Mouse (Mus musculus) forebrain, embryonic 16.5 days (tissue): ENCODE results near the gene Trim50. TPM values are rescaled to one million over a fixed set of nuclear protein-coding genes. Genes with fewer than 3 reads are reported as not detected.

Experiments
- ATAC-seq: fragments of 200-750 bp; cut with Nextera tagmentation; 2 replicates; pipeline ENCODE4 v1.8.0; 2017; ENCODE audit warnings: mild to moderate bottlenecking, moderate library complexity
- H3K27ac ChIP-seq: fragments of 300-500 bp; sonication (generic); 2 replicates; pipeline ENCODE4 v1.5.1; 2014; ENCODE audit warnings: low read length, control low read depth
- H3K27me3 ChIP-seq: fragments of 300-500 bp; sonication (generic); replicated peaks from 2 replicates; pipeline ENCODE4 v1.6.1; 2014; ENCODE audit warnings: low read length; ENCODE audit not compliant: control insufficient read depth, insufficient read depth
- H3K36me3 ChIP-seq: fragments of 300-500 bp; sonication (generic); 2 replicates; pipeline ENCODE4 v1.6.1; 2014; ENCODE audit not compliant: control insufficient read depth, insufficient read depth
- H3K4me1 ChIP-seq: fragments of 300-500 bp; sonication (generic); replicated peaks from 2 replicates; pipeline ENCODE4 v1.6.1; 2014; ENCODE audit warnings: low read length; ENCODE audit not compliant: control insufficient read depth, insufficient read depth
- H3K4me2 ChIP-seq: fragments of 300-500 bp; sonication (generic); 2 replicates; pipeline ENCODE4 v1.6.1; 2014; ENCODE audit warnings: mild to moderate bottlenecking, low read length, control low read depth
- H3K4me3 ChIP-seq: fragments of 300-500 bp; sonication (generic); replicated peaks from 2 replicates; pipeline ENCODE4 v1.5.1; 2014; ENCODE audit warnings: mild to moderate bottlenecking, low read length, control low read depth
- H3K9ac ChIP-seq: fragments of 300-500 bp; sonication (generic); replicated peaks from 2 replicates; pipeline ENCODE4 v1.6.1; 2014; ENCODE audit warnings: low read depth, low read length, control low read depth
- H3K9me3 ChIP-seq: fragments of 300-500 bp; sonication (generic); 2 replicates; pipeline ENCODE4 v1.6.1; 2016; ENCODE audit warnings: low read length; ENCODE audit not compliant: control insufficient read depth
- WGBS: fragments of 180-500 bp; shearing (Covaris S2); extraction: QIAGEN DNeasy Blood & Tissue Kit; methylation state at CpG from one replicate; pipeline ENCODE4 v1.1.7; 2014; 5-methylcytosine and 5-hydroxymethylcytosine counted together
- polyA plus RNA-seq: library from polyadenylated mRNA; unstranded; fragments of >200 nt; fragmentation: Nextera tagmentation; extraction: Ambion mirVana; gene quantifications from 2 replicates; pipeline ENCODE4 v1.2.1, GENCODE M21; 2015

The Trim50 gene
- polyA plus RNA-seq, 1 experiment from 2014 or later: not detected

DNA sequence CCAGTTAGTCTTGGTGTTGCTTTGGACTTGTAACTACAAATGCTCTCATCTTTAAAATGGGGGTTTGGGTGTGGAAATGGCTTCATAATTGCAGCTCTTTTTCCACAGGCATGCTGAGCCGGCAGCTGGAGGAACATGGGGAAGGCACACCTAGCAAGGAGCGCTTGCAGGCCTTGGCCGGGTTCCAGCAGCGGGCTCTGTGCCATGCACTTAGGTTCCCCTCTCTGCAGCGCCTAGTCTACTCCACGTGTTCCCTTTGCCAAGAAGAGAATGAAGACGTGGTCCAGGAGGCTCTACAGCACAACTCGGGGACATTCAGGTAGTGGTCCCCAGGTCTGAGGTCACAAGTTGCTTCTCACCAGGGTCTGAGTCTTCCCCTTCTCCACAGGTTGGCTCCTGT lies 22.1 kb downstream of the Trim50 start:
- 45% methylated on average over 8 of the region's 8 CpGs for WGBS
- no peak overlapping the region for H3K4me3 ChIP-seq
- no peaks in the 10 kb centered on the region for H3K9me3 ChIP-seq
- H3K27ac ChIP-seq: no peak overlapping the region
- H3K36me3 ChIP-seq: peaks cover 38% of the 10 kb centered on the region
- H3K4me2 ChIP-seq: no peak overlapping the region
- H3K27me3 ChIP-seq: no peaks in the 10 kb centered on the region
- peaks cover 9% of the 10 kb centered on the region for H3K4me1 ChIP-seq
- ATAC-seq: no peak
- no peak overlapping the region for H3K9ac ChIP-seq

DNA sequence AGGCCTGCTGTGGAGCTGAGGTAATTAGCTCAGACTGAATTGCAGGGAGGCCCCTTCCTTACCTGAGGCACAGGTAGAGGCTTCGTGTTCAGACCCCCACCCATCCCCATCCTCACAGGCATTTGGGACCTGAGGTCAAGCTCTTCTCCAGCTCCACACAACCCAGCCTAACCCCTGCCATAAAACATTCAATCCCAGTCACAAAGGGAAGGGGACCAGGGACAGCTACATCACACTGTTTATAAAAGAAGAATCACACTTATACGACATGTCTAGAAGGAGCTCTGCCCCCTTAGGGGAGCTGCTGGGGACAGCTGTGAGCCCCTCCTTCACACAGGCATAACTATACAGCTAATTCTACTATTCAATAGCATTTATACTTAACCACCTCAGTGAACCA lies 23.2 kb downstream of the Trim50 start:
- H3K4me2 ChIP-seq: no peak overlapping the region
- H3K27me3 ChIP-seq: no peaks in the 10 kb centered on the region
- H3K9me3 ChIP-seq: no peaks in the 10 kb centered on the region
- WGBS: 78% methylated on average over 2 of the region's 2 CpGs
- H3K9ac ChIP-seq: no peak overlapping the region
- peaks cover 47% of the 10 kb centered on the region for H3K36me3 ChIP-seq
- no peak overlapping the region for H3K4me3 ChIP-seq
- no peaks in the 10 kb centered on the region for H3K4me1 ChIP-seq
- no peak for ATAC-seq
- H3K27ac ChIP-seq: no peak overlapping the region

DNA sequence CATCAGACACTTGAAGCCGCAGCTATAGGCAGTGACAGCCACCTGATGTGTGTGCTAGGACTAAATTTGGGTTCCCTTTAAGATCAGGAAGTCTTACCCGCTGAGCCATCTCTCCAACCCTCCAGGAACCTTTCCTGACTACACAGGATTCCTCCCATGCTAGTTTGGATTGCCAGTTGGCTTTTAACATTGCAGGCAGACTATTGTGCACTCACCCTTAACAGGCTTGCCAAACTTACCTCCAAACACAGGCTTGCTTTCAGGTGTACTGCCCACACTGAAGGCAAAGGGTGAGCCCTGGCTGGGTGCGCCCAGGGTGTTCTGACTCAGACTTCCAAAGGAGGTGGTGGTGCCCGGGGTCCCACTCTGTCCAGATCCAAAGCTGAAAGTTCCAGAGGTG lies 27.6 kb downstream of the Trim50 start:
- Histone ChIP-seq H3K27me3 (no peaks in the 10 kb centered on the region), H3K27ac (no peak overlapping the region), H3K4me3 (no peak overlapping the region), H3K9me3 (no peaks in the 10 kb centered on the region), H3K4me2 (no peak overlapping the region), H3K9ac (no peak overlapping the region), H3K36me3 (peaks cover 46% of the 10 kb centered on the region), H3K4me1 (no peaks in the 10 kb centered on the region)
- 93% methylated on average over 4 of the region's 4 CpGs for whole genome bisulfite sequencing
- ATAC-seq: no peak

DNA sequence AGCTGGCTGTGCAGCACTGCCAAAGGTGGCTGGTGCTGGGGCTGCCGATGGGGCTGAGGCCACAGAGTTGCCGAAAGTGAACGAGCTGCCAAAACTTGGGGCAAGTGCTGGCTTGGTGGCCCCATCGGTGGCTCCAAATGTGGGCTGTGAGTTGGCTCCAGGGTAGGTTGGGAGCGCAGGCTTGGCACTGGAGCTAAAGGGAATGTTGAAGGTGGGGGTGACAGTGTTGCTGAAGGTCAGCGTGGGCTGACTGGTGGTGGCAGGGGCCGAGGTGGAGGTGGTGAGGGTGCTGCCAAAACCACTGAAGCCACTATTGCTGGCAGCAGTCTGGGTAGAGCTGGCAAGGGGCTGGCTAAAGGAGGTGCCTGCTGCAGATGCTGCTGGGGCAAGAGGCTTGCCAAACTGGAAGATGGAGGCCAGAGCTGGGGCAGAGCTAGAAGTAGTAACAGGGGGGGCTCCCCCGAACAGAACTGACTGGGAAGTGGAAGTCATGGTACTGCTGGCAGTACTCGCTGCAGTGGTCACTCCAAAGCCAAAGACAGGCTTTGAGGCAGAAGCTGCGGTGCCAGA lies 28.3 kb downstream of the Trim50 start:
- 93% methylated on average over 10 of the region's 10 CpGs for WGBS
- H3K36me3 ChIP-seq: peaks cover 49% of the 10 kb centered on the region
- no peak overlapping the region for H3K27ac ChIP-seq
- no peaks in the 10 kb centered on the region for H3K4me1 ChIP-seq
- no peak overlapping the region for H3K4me2 ChIP-seq
- H3K4me3 ChIP-seq: no peak overlapping the region
- no peak for ATAC-seq
- no peak overlapping the region for H3K9ac ChIP-seq
- H3K9me3 ChIP-seq: no peaks in the 10 kb centered on the region
- H3K27me3 ChIP-seq: no peaks in the 10 kb centered on the region

DNA sequence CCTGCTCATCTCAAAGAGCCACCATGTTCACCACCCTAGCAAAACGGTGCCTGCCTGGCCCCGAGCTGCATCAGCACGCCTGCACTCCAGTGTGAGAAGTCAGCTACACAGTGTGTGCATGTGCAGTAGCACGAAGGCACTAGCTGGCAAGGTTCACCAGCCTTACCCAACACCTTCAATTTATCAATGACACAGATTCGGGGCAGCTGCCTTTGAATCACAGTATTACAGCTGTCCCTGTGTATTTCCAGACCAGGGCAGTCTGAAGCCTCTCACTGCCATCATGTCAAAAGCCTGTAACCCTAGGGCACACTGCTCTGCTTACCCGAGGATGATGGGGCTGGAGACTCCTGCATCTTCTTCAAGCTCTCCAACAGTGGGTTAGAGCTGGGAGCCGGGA lies 29.7 kb downstream of the Trim50 start:
- 91% methylated on average over 7 of the region's 7 CpGs for WGBS

DNA sequence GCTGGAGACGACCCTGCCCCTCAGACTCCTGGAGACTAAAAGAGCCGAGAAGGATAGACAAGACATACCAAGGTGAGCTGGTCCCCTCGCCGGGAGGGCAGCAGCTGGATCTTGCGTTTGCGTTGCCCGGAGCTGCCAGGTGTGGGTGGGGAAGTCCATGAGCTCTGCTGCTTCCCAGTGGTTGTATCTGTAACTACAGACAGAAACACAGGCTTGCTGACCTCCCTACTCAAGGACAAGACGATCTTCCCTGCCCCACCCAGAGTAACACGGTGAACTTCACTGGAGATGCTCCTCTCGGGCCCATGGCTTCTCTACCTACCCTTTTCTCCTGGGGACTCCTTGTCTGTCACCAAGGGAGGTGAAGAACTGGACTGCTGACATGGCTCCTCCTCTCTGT lies 30.7 kb downstream of the Trim50 start:
- peaks cover 49% of the 10 kb centered on the region for H3K36me3 ChIP-seq
- H3K9ac ChIP-seq: no peak overlapping the region
- H3K4me1 ChIP-seq: no peaks in the 10 kb centered on the region
- H3K9me3 ChIP-seq: no peaks in the 10 kb centered on the region
- H3K4me3 ChIP-seq: no peak overlapping the region
- H3K27me3 ChIP-seq: no peaks in the 10 kb centered on the region
- no peak overlapping the region for H3K4me2 ChIP-seq
- WGBS: 86% methylated on average over 10 of the region's 10 CpGs
- no peak overlapping the region for H3K27ac ChIP-seq
- no peak for ATAC-seq

More for the DNA sequence above, 29.7 kb downstream of the Trim50 start:
- Histone ChIP-seq H3K4me1 (no peaks in the 10 kb centered on the region), H3K27ac (no peak overlapping the region), H3K36me3 (peaks cover 55% of the 10 kb centered on the region), H3K9me3 (no peaks in the 10 kb centered on the region), H3K9ac (no peak overlapping the region), H3K4me3 (no peak overlapping the region), H3K4me2 (no peak overlapping the region), H3K27me3 (no peaks in the 10 kb centered on the region)
- ATAC-seq: no peak

DNA sequence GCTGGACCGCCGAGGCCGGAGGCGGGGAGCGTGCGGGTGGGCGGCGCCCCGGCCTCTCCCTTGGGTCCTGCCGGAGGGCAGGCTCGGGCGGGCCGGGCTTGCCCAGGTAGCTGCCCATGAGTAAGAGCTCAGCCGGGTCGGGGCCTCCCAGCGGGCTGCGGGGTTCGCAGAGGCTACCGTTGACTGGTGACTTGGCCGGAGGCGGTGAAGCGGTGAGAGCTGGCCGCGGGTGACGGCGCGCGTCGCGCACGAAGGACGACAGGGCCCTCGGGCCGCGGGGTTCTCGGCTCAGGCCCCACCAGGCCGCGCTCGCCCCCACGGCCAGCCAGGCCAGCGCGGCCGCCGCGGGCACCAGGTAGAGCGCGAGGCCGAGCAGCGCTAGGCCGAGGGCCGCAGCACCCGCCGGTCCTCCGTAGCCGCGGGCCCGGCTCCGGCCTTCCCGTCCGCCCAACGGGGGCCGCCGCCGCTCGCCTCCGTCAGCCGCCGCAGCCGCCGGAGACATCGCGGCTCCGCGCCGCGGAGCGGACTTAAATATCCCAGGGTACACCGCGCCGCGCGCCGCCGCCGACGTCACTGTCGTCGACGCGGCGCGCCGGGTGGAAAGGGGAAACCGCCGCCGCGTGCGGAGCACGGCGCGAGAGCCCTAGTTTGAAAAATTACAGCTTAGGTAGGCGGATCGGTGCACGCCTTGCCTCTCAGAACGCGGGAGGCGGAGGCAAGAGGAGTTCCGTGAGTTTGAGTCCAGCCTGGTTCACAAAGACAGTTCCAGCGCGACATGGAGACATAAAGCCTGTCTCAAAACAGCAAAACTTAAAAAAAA lies 41.1 kb downstream of the Trim50 start, which contains the start of gene Pom121:
Pom121 (minus strand) TSS at position 543 of the 820 bp plus-strand sequence.
- H3K4me2 ChIP-seq: peak within 1 kb of the TSS; percentile 91
- WGBS: under 1% methylated on average over 102 of the region's 110 CpGs
- peaks cover 17% of the 10 kb centered on the region for H3K36me3 ChIP-seq
- peak within 1 kb of the TSS; percentile 94 for H3K4me3 ChIP-seq
- peak; percentile 93 for ATAC-seq
- peak within 1 kb of the TSS; percentile 75 for H3K27ac ChIP-seq
- no peaks in the 10 kb centered on the region; the same call in 1 of the 2 replicates for H3K27me3 ChIP-seq
- peaks cover 15% of the 10 kb centered on the region for H3K4me1 ChIP-seq
- H3K9me3 ChIP-seq: no peaks in the 10 kb centered on the region
- H3K9ac ChIP-seq: peak within 1 kb of the TSS; percentile 95

DNA sequence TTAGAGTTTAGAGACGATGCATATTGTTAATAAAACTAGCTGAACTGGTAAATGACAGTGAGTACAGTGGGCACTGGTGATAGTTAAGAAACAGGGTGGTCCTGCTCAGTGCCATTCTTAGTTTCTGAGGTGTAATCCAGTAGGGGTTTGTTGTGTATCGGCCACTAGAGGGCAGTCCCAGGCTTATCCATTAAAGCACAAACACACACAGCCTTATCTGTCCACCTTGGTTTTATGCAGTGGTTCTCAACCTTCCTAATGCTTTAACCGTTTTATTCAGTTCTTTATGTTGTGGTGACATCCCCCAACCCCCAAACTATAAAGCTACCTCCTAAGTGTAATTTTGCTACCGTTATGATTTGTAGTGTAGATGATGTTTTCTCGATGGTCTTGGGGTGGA lies 42.7 kb downstream of the Trim50 start:
- H3K27me3 ChIP-seq: no peaks in the 10 kb centered on the region; the same call in 1 of the 2 replicates
- no peaks in the 10 kb centered on the region for H3K9me3 ChIP-seq
- H3K4me3 ChIP-seq: no peak overlapping the region
- peaks cover 10% of the 10 kb centered on the region for H3K36me3 ChIP-seq
- ATAC-seq: no peak
- peaks cover 15% of the 10 kb centered on the region for H3K4me1 ChIP-seq
- 54% methylated on average over 5 of the region's 5 CpGs for WGBS
- H3K27ac ChIP-seq: no peak overlapping the region
- no peak overlapping the region for H3K4me2 ChIP-seq
- H3K9ac ChIP-seq: no peak overlapping the region

DNA sequence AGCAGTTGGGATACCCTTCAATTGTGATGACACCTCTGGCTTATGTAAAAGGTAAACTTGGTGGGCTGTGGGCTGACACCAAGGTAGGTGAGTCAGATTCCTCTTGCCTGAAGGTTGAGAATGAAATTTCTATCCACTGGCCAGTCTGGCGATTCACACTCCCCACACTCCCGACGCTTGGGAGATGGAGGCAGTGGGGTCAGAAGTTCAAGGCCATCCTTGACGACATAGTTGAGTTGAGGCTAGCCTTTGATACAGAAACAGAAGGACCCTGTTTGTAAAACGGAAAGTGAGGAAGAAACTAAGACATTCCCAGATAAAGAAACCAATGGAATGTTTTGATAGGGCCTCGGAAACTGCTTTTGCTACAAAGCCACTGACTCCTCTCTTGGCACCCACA lies 46.3 kb downstream of the Trim50 start:
- Histone ChIP-seq H3K27me3 (no peaks in the 10 kb centered on the region; the same call in 1 of the 2 replicates), H3K4me2 (no peak overlapping the region), H3K4me1 (peaks cover 5% of the 10 kb centered on the region), H3K9ac (no peak overlapping the region), H3K27ac (no peak overlapping the region), H3K4me3 (no peak overlapping the region), H3K36me3 (no peaks in the 10 kb centered on the region), H3K9me3 (no peaks in the 10 kb centered on the region)
- 77% methylated on average over 6 of the region's 6 CpGs for WGBS
- no peak for ATAC-seq
